Mouse (Mus musculus) hindbrain, embryonic 15.5 days (tissue): Measurements from ENCODE around the gene Nav2. TPM values are rescaled to one million over a fixed set of nuclear protein-coding genes. Genes with fewer than 3 reads are reported as not detected.
A peak's percentile ranks its signal among the peaks of the same experiment; 100 is the strongest.

ENCODE experiments used
- ATAC-seq: fragments of 200-750 bp; cut with Nextera tagmentation; 2 replicates; pipeline ENCODE4 v1.8.0; 2017; ENCODE audit warnings: low read depth, moderate number of reproducible peaks, moderate TSS enrichment; ENCODE audit not compliant: low FRiP score
- H3K27ac ChIP-seq: fragments of 300-500 bp; sonication (generic); replicated peaks from 2 replicates; pipeline ENCODE4 v1.5.1; 2015; ENCODE audit warnings: mild to moderate bottlenecking, inconsistent platforms
- H3K27me3 ChIP-seq: fragments of 300-500 bp; sonication (generic); 2 replicates; pipeline ENCODE4 v1.6.1; 2015; ENCODE audit warnings: control low read depth, inconsistent platforms
- H3K36me3 ChIP-seq: fragments of 300-500 bp; sonication (generic); 2 replicates; pipeline ENCODE4 v1.6.1; 2015; ENCODE audit warnings: control low read depth, inconsistent platforms
- H3K4me1 ChIP-seq: fragments of 300-500 bp; sonication (generic); replicated peaks from 2 replicates; pipeline ENCODE4 v1.6.1; 2015; ENCODE audit warnings: control low read depth, inconsistent platforms
- H3K4me2 ChIP-seq: fragments of 300-500 bp; sonication (generic); 2 replicates; pipeline ENCODE4 v1.6.1; 2015; ENCODE audit warnings: moderate library complexity, mild to moderate bottlenecking, inconsistent platforms
- H3K4me3 ChIP-seq: fragments of 300-500 bp; sonication (generic); 2 replicates; pipeline ENCODE4 v1.5.1; 2015; ENCODE audit warnings: mild to moderate bottlenecking, inconsistent platforms
- H3K9ac ChIP-seq: fragments of 300-500 bp; sonication (generic); 2 replicates; pipeline ENCODE4 v1.6.1; 2015; ENCODE audit warnings: inconsistent platforms
- H3K9me3 ChIP-seq: fragments of 300-500 bp; sonication (generic); 2 replicates; pipeline ENCODE4 v1.6.1; 2016; ENCODE audit warnings: control low read depth, inconsistent platforms
- WGBS: fragments of 180-500 bp; shearing (Covaris S2); methylation state at CpG from one replicate; pipeline ENCODE4 v1.1.7; 2015; 5-methylcytosine and 5-hydroxymethylcytosine counted together
- polyA plus RNA-seq: library from polyadenylated mRNA; unstranded; fragments of >200 nt; fragmentation: Nextera tagmentation; extraction: Ambion mirVana; gene quantifications from 2 replicates; pipeline ENCODE4 v1.2.1, GENCODE M21; 2015

Nav2 gene
- polyA plus RNA-seq, 1 experiment from 2014 or later, result 24.7 TPM

- Histone ChIP-seq H3K36me3 (no peaks in the 10 kb centered on the region), H3K27ac (no peak overlapping the region), H3K9me3 (no peaks in the 10 kb centered on the region), H3K27me3 (no peaks in the 10 kb centered on the region), H3K4me1 (peaks cover 45% of the 10 kb centered on the region), H3K4me2 (no peak overlapping the region), H3K9ac (no peak overlapping the region), H3K4me3 (no peak overlapping the region)
- ATAC-seq, result no peak
- WGBS, result 84% methylated on average over 6 of the region's 6 CpGs
Observed at GRCm38 (mm10) chr7:49093596-49093995, 185.1 kb downstream of the Nav2 start.

GRCm38 (mm10) chr7:49094531-49094930 is 186.0 kb downstream of the Nav2 start:
- no peaks in the 10 kb centered on the region for H3K27me3 ChIP-seq
- ATAC-seq, result peak; percentile 27; the same call in 1 of the 2 replicates

GRCm38 (mm10) chr7:49101291-49101690 is 192.8 kb downstream of the Nav2 start:
- no peak overlapping the region for H3K9ac ChIP-seq
- H3K9me3 ChIP-seq, result no peaks in the 10 kb centered on the region
- H3K4me1 ChIP-seq, result peaks cover 26% of the 10 kb centered on the region
- ATAC-seq, result no peak
- no peaks in the 10 kb centered on the region for H3K36me3 ChIP-seq
- H3K4me3 ChIP-seq, result no peak overlapping the region
- H3K4me2 ChIP-seq, result no peak overlapping the region
- no peak overlapping the region for H3K27ac ChIP-seq
- 73% methylated on average over 1 of the region's 1 CpGs for WGBS
- H3K27me3 ChIP-seq, result no peaks in the 10 kb centered on the region

More at GRCm38 (mm10) chr7:49094531-49094930, 186.0 kb downstream of the Nav2 start:
- peaks cover 43% of the 10 kb centered on the region for H3K4me1 ChIP-seq
- 69% methylated on average over 3 of the region's 3 CpGs for WGBS
- no peak overlapping the region for H3K9ac ChIP-seq
- H3K27ac ChIP-seq, result no peak overlapping the region
- H3K4me3 ChIP-seq, result no peak overlapping the region
- H3K36me3 ChIP-seq, result no peaks in the 10 kb centered on the region
- H3K4me2 ChIP-seq, result no peak overlapping the region
- H3K9me3 ChIP-seq, result no peaks in the 10 kb centered on the region

GRCm38 (mm10) chr7:49102223-49102622 is 193.7 kb downstream of the Nav2 start:
- no peak overlapping the region for H3K4me2 ChIP-seq
- ATAC-seq, result peak; percentile 29
- H3K36me3 ChIP-seq, result no peaks in the 10 kb centered on the region
- no peak overlapping the region for H3K4me3 ChIP-seq
- no peak overlapping the region for H3K27ac ChIP-seq
- H3K9me3 ChIP-seq, result no peaks in the 10 kb centered on the region
- no peak overlapping the region for H3K9ac ChIP-seq
- no peaks in the 10 kb centered on the region for H3K27me3 ChIP-seq
- H3K4me1 ChIP-seq, result peaks cover 36% of the 10 kb centered on the region
- WGBS, result 49% methylated on average over 3 of the region's 3 CpGs

GRCm38 (mm10) chr7:49104376-49104775 is 195.9 kb downstream of the Nav2 start:
- WGBS, result 19% methylated on average over 8 of the region's 8 CpGs
- H3K4me2 ChIP-seq, result no peak overlapping the region
- no peak overlapping the region for H3K27ac ChIP-seq
- H3K4me3 ChIP-seq, result no peak overlapping the region
- no peaks in the 10 kb centered on the region for H3K27me3 ChIP-seq
- H3K9me3 ChIP-seq, result no peaks in the 10 kb centered on the region
- 0 out of 2 replicates have a peak, but pooled peaks have one; percentile 5 for ATAC-seq
- H3K36me3 ChIP-seq, result no peaks in the 10 kb centered on the region
- H3K9ac ChIP-seq, result no peak overlapping the region
- H3K4me1 ChIP-seq, result peaks cover 39% of the 10 kb centered on the region

- H3K4me1 ChIP-seq, result peaks cover 39% of the 10 kb centered on the region
- no peaks in the 10 kb centered on the region for H3K9me3 ChIP-seq
- no peak overlapping the region for H3K9ac ChIP-seq
- WGBS, result 28% methylated on average over 1 of the region's 1 CpGs
- H3K4me3 ChIP-seq, result no peak overlapping the region
- H3K27ac ChIP-seq, result 0 out of 2 replicates have a peak overlapping the region, but pooled peaks have one; percentile 36
- 0 out of 2 replicates have a peak, but pooled peaks have one; percentile 13 for ATAC-seq
- no peak overlapping the region for H3K4me2 ChIP-seq
- no peaks in the 10 kb centered on the region for H3K27me3 ChIP-seq
- H3K36me3 ChIP-seq, result no peaks in the 10 kb centered on the region
Observed at GRCm38 (mm10) chr7:49104793-49105192, 196.3 kb downstream of the Nav2 start.

- no peak overlapping the region for H3K9ac ChIP-seq
- peaks cover 39% of the 10 kb centered on the region for H3K4me1 ChIP-seq
- H3K27me3 ChIP-seq, result no peaks in the 10 kb centered on the region
- no peak for ATAC-seq
- H3K9me3 ChIP-seq, result no peaks in the 10 kb centered on the region
- 20% methylated on average over 2 of the region's 2 CpGs for whole genome bisulfite sequencing
- no peak overlapping the region for H3K4me2 ChIP-seq
- no peak overlapping the region for H3K4me3 ChIP-seq
- H3K36me3 ChIP-seq, result no peaks in the 10 kb centered on the region
- no peak overlapping the region for H3K27ac ChIP-seq
Observed at GRCm38 (mm10) chr7:49105501-49105900, 197.0 kb downstream of the Nav2 start.

GRCm38 (mm10) chr7:49108076-49108475 is 199.6 kb downstream of the Nav2 start:
- H3K4me3 ChIP-seq, result no peak overlapping the region
- no peak overlapping the region for H3K27ac ChIP-seq
- H3K9me3 ChIP-seq, result no peaks in the 10 kb centered on the region
- ATAC-seq, result no peak
- H3K36me3 ChIP-seq, result no peaks in the 10 kb centered on the region
- no peak overlapping the region for H3K4me2 ChIP-seq
- peaks cover 32% of the 10 kb centered on the region for H3K4me1 ChIP-seq
- H3K9ac ChIP-seq, result no peak overlapping the region
- WGBS, result 70% methylated on average over 5 of the region's 5 CpGs
- no peaks in the 10 kb centered on the region for H3K27me3 ChIP-seq

GRCm38 (mm10) chr7:49119016-49119415 is 210.5 kb downstream of the Nav2 start:
- H3K4me2 ChIP-seq, result no peak overlapping the region

GRCm38 (mm10) chr7:49119794-49120487 is 211.4 kb downstream of the Nav2 start:
- Histone ChIP-seq H3K27me3 (no peaks in the 10 kb centered on the region), H3K4me2 (peak overlapping the region; percentile 63), H3K27ac (peak overlapping the region; percentile 82), H3K36me3 (no peaks in the 10 kb centered on the region), H3K9me3 (no peaks in the 10 kb centered on the region), H3K4me1 (peaks cover 26% of the 10 kb centered on the region), H3K9ac (peak overlapping the region; percentile 35), H3K4me3 (peak overlapping the region; percentile 32)
- ATAC-seq, result peak; percentile 74
- 9% methylated on average over 20 of the region's 20 CpGs for WGBS

More at GRCm38 (mm10) chr7:49119016-49119415, 210.5 kb downstream of the Nav2 start:
- ATAC-seq, result no peak
- H3K27me3 ChIP-seq, result no peaks in the 10 kb centered on the region
- H3K9me3 ChIP-seq, result no peaks in the 10 kb centered on the region
- H3K36me3 ChIP-seq, result no peaks in the 10 kb centered on the region
- H3K4me3 ChIP-seq, result no peak overlapping the region
- H3K27ac ChIP-seq, result peak overlapping the region; percentile 82
- H3K4me1 ChIP-seq, result peaks cover 26% of the 10 kb centered on the region
- H3K9ac ChIP-seq, result no peak overlapping the region
- 55% methylated on average over 8 of the region's 8 CpGs for WGBS

GRCm38 (mm10) chr7:49120488-49120864 is 212.0 kb downstream of the Nav2 start:
- H3K27me3 ChIP-seq, result no peaks in the 10 kb centered on the region
- H3K4me3 ChIP-seq, result peak overlapping the region; percentile 32
- no peaks in the 10 kb centered on the region for H3K36me3 ChIP-seq
- H3K9ac ChIP-seq, result peak overlapping the region; percentile 35
- H3K4me2 ChIP-seq, result peak overlapping the region; percentile 63
- no peaks in the 10 kb centered on the region for H3K9me3 ChIP-seq
- WGBS, result 21% methylated on average over 6 of the region's 6 CpGs
- H3K27ac ChIP-seq, result peak overlapping the region; percentile 82
- ATAC-seq, result peak; percentile 9
- peaks cover 26% of the 10 kb centered on the region for H3K4me1 ChIP-seq

GRCm38 (mm10) chr7:49120935-49121691 is 212.6 kb downstream of the Nav2 start:
- no peaks in the 10 kb centered on the region for H3K9me3 ChIP-seq
- H3K9ac ChIP-seq, result no peak overlapping the region
- H3K36me3 ChIP-seq, result no peaks in the 10 kb centered on the region
- peak overlapping the region; percentile 82 for H3K27ac ChIP-seq
- WGBS, result 29% methylated on average over 20 of the region's 20 CpGs
- H3K4me1 ChIP-seq, result peaks cover 26% of the 10 kb centered on the region
- peak overlapping the region; percentile 63 for H3K4me2 ChIP-seq
- ATAC-seq, result peak; percentile 72
- no peaks in the 10 kb centered on the region for H3K27me3 ChIP-seq
- no peak overlapping the region for H3K4me3 ChIP-seq
